Mouse (Mus musculus) telencephalon, adult 2 months (tissue): ENCODE measurements around the gene Rplp1.

ENCODE experiments used
- DNase-seq: peaks from one replicate; pipeline ENCODE4 v3.0.0-alpha.2; 2011; ENCODE audit warnings: low read depth, low spot score

Gene Rplp1

DNA sequence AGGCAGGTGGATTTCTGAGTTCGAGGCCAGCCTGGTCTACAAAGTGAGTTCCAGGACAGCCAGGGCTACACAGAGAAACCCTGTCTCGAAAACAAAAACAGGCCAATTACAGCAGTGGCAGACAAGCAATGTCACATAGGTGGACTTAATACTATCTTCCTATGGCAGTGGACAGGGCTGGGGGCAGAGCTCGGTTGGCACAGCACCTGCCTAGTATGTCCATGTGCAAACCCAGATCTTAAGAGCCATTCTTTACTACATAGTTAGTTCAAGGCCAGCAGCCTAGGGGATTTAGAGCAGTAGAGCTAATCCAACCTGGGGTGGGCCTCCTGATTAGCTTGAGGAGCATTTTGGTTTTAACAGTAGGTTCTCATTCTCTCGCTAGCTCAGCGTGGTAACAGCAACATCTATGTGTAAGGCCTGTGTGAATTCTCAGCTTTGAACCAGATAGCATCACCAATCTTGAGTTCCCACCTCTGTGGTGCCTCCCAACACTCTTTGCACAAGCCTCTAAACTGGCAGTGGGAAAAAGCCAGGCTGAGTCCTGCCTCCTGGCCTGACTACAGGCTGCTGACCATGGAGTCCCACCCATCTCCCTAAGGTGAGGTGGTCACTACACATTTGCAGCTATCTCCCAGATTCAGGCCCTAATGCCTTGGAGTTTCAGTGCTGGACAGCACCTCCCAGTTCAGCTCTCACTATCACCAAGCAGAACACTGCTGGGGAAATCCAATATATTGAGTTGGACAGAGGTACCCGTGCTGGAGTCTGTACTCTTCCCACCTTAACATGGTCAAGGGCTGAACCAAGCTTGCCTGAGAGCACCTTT, 2.8 kb downstream of the Rplp1 start:
- DNase-seq, result no peak

GRCm38 (mm10) chr9:61910526-61911256, 3.7 kb downstream of the Rplp1 start:
- no peak for DNase-seq

- no peak for DNase-seq
These were observed 4.7 kb downstream of the Rplp1 start for GRCm38 (mm10) chr9:61909633-61910032.

- DNase-seq, result no peak
These were observed 5.4 kb downstream of the Rplp1 start for GRCm38 (mm10) chr9:61908832-61909407.

DNA sequence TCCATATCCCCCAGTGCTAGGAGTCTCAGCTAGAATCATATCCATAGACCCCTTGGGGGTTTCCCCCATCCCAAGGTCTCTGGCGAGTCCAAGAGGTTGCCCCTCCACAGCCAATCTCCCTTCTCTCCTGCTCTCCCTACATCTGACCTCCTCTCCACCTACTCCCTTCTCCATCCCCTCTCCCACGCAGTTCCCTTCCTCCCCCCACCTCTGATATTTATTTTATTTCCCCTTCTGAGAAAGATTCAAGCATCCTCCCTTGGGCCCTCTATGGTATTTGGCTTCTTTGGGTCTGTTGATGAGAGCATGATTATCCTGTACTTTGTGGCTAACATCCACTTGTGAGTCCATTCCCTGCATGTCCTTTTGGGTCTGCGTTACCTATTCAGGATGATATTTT, 6.0 kb downstream of the Rplp1 start:
- DNase-seq, result no peak

DNA sequence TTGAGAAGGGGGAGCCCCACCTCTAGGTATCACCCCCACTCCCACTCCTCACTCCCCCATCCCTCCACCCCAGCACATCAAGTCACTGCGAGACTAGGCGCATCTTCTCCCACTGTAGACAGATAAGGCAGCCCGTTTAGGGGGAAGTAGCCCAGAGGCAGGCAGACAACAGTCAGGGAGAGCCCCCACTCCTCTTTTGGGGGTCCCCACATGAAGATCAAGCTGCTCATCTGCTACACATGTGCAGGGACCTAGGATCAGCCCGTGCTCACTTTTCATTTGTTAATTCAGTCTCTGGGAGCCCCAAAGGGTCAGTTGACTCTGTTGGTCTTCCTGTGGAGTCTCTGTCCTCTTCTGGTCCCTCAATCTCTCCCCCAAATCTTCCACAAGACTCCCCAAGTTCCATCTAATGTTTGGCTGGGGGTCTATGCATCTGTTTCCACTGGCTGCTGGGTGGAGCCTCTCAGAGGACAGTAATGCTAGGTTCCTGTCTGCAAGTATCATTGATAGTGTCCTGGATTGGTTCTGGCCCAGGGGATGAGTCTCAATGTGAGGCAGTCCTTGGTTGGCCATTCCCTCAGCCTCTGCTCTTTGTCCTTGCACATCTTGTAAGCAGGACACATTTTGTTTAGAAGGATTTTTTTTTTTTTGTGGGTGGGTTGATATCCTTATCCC, 6.6 kb downstream of the Rplp1 start:
- DNase-seq, result no peak

GRCm38 (mm10) chr9:61906912-61907311, 7.4 kb downstream of the Rplp1 start:
- DNase-seq, result no peak

- no peak for DNase-seq
These were observed 8.8 kb downstream of the Rplp1 start for GRCm38 (mm10) chr9:61905576-61905975.

DNA sequence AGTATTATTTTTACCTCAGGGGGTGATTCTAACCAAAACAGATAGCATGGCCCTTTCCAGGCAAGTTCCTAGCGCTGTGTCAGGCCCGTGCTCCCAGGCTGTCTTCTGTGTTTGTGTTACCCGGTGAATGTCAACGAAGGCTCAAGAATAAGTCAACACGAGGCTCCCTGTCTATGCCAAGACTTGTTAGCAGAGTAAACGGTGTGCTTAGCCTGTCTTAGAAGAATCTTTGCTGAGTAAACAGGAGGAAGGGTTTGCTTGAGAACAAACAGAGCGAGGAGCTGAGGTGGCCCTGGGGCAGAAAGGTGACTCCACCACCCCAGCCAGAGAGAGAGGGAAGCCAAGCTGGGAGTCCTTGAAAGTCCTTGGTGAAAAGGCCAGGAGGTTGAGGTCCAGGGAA, 10.1 kb downstream of the Rplp1 start:
- no peak for DNase-seq

- no peak for DNase-seq
These were observed 11.9 kb downstream of the Rplp1 start for GRCm38 (mm10) chr9:61902445-61902844.

GRCm38 (mm10) chr9:61901574-61901973, 12.8 kb downstream of the Rplp1 start:
- DNase-seq, result no peak

- DNase-seq, result peak; percentile 24
These were observed 14.5 kb downstream of the Rplp1 start for GRCm38 (mm10) chr9:61899804-61900203.

GRCm38 (mm10) chr9:61898401-61898800, 15.9 kb downstream of the Rplp1 start:
- no peak for DNase-seq

GRCm38 (mm10) chr9:61895014-61895413, 19.3 kb downstream of the Rplp1 start:
- DNase-seq, result no peak

- DNase-seq, result no peak
These were observed 24.5 kb downstream of the Rplp1 start for GRCm38 (mm10) chr9:61889855-61890254.

GRCm38 (mm10) chr9:61887661-61888379, 26.5 kb downstream of the Rplp1 start:
- no peak for DNase-seq

DNA sequence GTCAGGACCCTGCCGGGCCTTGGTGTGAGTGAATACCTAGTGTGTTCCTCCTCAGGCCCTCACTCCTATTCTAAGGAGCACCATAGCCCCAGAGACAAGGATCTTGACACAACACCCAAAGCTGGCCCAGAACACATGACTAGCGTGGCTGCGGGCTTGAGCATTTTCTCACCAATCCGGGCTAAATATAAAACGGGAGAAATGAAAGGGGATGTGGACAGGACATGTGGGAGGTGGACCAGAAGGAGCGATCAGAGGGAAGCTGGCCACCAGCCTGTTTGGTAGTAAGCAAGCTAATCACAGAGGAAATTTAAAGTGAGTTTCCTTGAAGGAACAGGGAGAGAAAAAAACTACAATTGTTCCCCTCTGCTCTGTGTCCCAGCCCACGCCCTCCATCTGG, 28.4 kb downstream of the Rplp1 start:
- no peak for DNase-seq

DNA sequence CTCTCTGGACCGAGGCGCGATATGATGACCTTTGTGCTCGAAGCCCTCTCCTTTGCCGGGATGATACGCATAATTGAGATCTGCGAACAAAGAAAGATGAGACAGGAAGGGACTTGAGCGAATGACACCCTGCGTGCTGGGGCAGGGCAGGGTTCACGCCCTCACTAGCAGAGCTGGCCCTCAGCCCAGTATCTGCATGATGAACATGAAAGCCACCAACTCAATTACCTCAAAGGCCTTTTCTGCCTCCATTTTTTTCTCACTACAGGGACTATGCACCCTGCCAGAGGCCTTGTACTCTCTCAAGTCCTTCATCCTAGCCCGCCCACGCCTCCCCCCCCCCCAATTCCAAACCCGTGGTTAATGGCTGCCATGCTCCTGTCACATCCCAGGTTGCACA, 29.4 kb downstream of the Rplp1 start:
- no peak for DNase-seq

DNA sequence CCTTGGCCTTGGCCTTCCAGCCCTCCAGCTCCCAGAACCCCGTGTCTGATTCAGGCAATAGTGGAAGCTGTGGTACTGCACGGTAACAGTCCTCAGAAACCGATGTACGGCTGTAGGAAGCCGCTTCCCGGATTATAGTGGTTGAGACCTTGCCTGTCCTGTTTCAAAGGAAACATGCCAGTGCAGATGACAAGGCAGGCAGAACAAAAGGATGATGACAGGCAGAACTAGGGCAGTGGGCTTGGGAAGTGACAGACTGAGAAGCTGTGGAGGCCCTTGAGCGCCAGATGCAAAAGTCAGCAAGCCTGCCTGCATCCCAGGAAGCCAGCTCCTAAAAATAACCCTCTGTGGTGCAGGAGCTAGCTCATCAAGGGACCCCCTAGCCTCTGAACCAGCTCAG, 30.0 kb downstream of the Rplp1 start:
- DNase-seq, result no peak

- no peak for DNase-seq
These were observed 32.2 kb downstream of the Rplp1 start for GRCm38 (mm10) chr9:61882179-61882578.

- no peak for DNase-seq
These were observed 35.5 kb downstream of the Rplp1 start for GRCm38 (mm10) chr9:61878889-61879288.
